ENCODE assay signal across 9 mouse cellular contexts in genomic region chr15:95828647-95829254, GRCm38 (mm10). TPM values are rescaled to one million over a fixed set of nuclear protein-coding genes. Genes with fewer than 3 reads are reported as not detected.
DNase-seq lines count a peak whose midpoint lies in the region; ATAC-seq and TF ChIP-seq lines count a peak whose summit lies in the region.
"Had no signal": no experiment of that assay in that cellular context is flagged by ENCODE, and none has a peak within 500 bp of the region (broad histone marks: within the 10 kb centered on the region; RNA-seq: fewer than 3 reads in every experiment).

No protein-coding gene starts in this region.

- peak; percentile 41 for DNase-seq in neural tube, embryonic 11.5 days (ENCODE audit: low spot score)
- DNase-seq in neural tube, embryonic 10.5 days (ENCODE audit: extremely low spot score, low spot score), result no peak
- DNase-seq in spleen, postnatal 14 days (ENCODE audit: low spot score in 2 of 2), result no peak
- DNase-seq in thymus, postnatal 14 days, result no peak
- DNase-seq in cerebellum, adult 18-20 months, result no peak

- no peak overlapping the region for H3K27ac ChIP-seq in neural tube, embryonic 11.5 days (ENCODE audit: low read depth, low read length)
- H3K27ac ChIP-seq in heart, embryonic 12.5 days (ENCODE audit: poor library complexity, severe bottlenecking), result peak overlapping the region; percentile 30
- peak overlapping the region; percentile 87 for H3K27ac ChIP-seq in limb, embryonic 12.5 days
- H3K27ac ChIP-seq in small intestine, adult 2 months (ENCODE audit: insufficient read depth, low read depth, low read length), result peak overlapping the region; percentile 14
- H3K27ac ChIP-seq: midbrain, embryonic 12.5 days had no signal

- peak overlapping the region; percentile 11; the same call in 1 of the 2 replicates for H3K9ac ChIP-seq in neural tube, embryonic 11.5 days (ENCODE audit: low read length)
- 0 out of 2 replicates have a peak overlapping the region, but pooled peaks have one; percentile 53 for H3K9ac ChIP-seq in heart, embryonic 12.5 days
- no peak overlapping the region for H3K9ac ChIP-seq in limb, embryonic 12.5 days (replicated peaks)
- H3K9ac ChIP-seq: midbrain, embryonic 12.5 days had no signal

- WGBS in neural tube, embryonic 11.5 days, result 33% methylated on average over 10 of the region's 10 CpGs
- WGBS in heart, embryonic 12.5 days, result 53% methylated on average over 10 of the region's 10 CpGs
- WGBS in limb, embryonic 12.5 days, result 37% methylated on average over 10 of the region's 10 CpGs
- 78% methylated on average over 10 of the region's 10 CpGs for WGBS in small intestine, adult 2 months

- no peak for TF ChIP-seq CTCF in small intestine, adult 2 months (IDR thresholded peaks at IDR 0.05; ENCODE audit: extremely low read depth, insufficient read length, insufficient replicate concordance, low read depth, low read length)

- no peaks in the 10 kb centered on the region for H3K36me3 ChIP-seq in neural tube, embryonic 11.5 days (ENCODE audit: control insufficient read depth, insufficient read depth, low read length)
- H3K36me3 ChIP-seq in heart, embryonic 12.5 days, result peaks cover 7% of the 10 kb centered on the region
- peaks cover 8% of the 10 kb centered on the region; the same call in 1 of the 2 replicates for H3K36me3 ChIP-seq in limb, embryonic 12.5 days
- peaks cover 4% of the 10 kb centered on the region; the same call in 1 of the 2 replicates for H3K36me3 ChIP-seq in small intestine, adult 2 months (ENCODE audit: control insufficient read depth, insufficient read depth, low read length)
- H3K36me3 ChIP-seq: midbrain, embryonic 12.5 days had no signal

- no peak for ATAC-seq in neural tube, embryonic 11.5 days (ENCODE audit: insufficient read depth, low FRiP score, low TSS enrichment)
- no peak for ATAC-seq in heart, embryonic 12.5 days (ENCODE audit: insufficient number of reproducible peaks, low FRiP score)
- ATAC-seq in limb, embryonic 12.5 days (ENCODE audit: insufficient number of reproducible peaks, insufficient read depth, low FRiP score, low TSS enrichment, low read depth), result peak; percentile 41; the same call in 1 of the 2 replicates

- H3K4me2 ChIP-seq in neural tube, embryonic 11.5 days (ENCODE audit: low read depth), result no peak overlapping the region
- H3K4me2 ChIP-seq in heart, embryonic 12.5 days, result peak overlapping the region; percentile 4; the same call in 1 of the 2 replicates
- H3K4me2 ChIP-seq in limb, embryonic 12.5 days, result peak overlapping the region; percentile 37

- H3K27me3 ChIP-seq in neural tube, embryonic 11.5 days (ENCODE audit: control insufficient read depth, insufficient read depth, low read length), result no peaks in the 10 kb centered on the region
- H3K27me3 ChIP-seq in heart, embryonic 12.5 days (replicated peaks), result no peaks in the 10 kb centered on the region
- no peaks in the 10 kb centered on the region for H3K27me3 ChIP-seq in limb, embryonic 12.5 days
- no peaks in the 10 kb centered on the region for H3K27me3 ChIP-seq in small intestine, adult 2 months (ENCODE audit: control insufficient read depth, insufficient read depth, low read length)

- H3K9me3 ChIP-seq in neural tube, embryonic 11.5 days (ENCODE audit: control insufficient read depth, low read length), result no peaks in the 10 kb centered on the region
- 0 out of 2 replicates have a peak, but pooled peaks cover 3% of the 10 kb centered on the region for H3K9me3 ChIP-seq in heart, embryonic 12.5 days (replicated peaks)
- H3K9me3 ChIP-seq in limb, embryonic 12.5 days, result no peaks in the 10 kb centered on the region
- H3K9me3 ChIP-seq: midbrain, embryonic 12.5 days had no signal

- no peak overlapping the region for H3K4me3 ChIP-seq in neural tube, embryonic 11.5 days (ENCODE audit: low read depth, low read length)
- no peak overlapping the region for H3K4me3 ChIP-seq in heart, embryonic 12.5 days
- H3K4me3 ChIP-seq in limb, embryonic 12.5 days (replicated peaks), result no peak overlapping the region
- H3K4me3 ChIP-seq in small intestine, adult 2 months (ENCODE audit: low read depth, low read length), result no peak overlapping the region
- H3K4me3 ChIP-seq: midbrain, embryonic 12.5 days had no signal

- peaks cover 22% of the 10 kb centered on the region for H3K4me1 ChIP-seq in neural tube, embryonic 11.5 days (ENCODE audit: control insufficient read depth, insufficient read depth, low read length)
- H3K4me1 ChIP-seq in heart, embryonic 12.5 days (replicated peaks), result peaks cover 54% of the 10 kb centered on the region
- peaks cover 47% of the 10 kb centered on the region for H3K4me1 ChIP-seq in limb, embryonic 12.5 days (replicated peaks)
- peaks cover 19% of the 10 kb centered on the region; the same call in 1 of the 2 replicates for H3K4me1 ChIP-seq in small intestine, adult 2 months (ENCODE audit: control insufficient read depth, insufficient read depth, insufficient read length, low read length)

- TF ChIP-seq POLR2A in small intestine, adult 2 months (IDR thresholded peaks at IDR 0.05; ENCODE audit: low read depth, low read length), result no peak

RNA-seq across cellular contexts. Expression of gene Ano6, which starts 38.1 kb away (rescaled TPM):
- 37.5 and 40.1 TPM in 2 replicates for polyA plus RNA-seq in neural tube, embryonic 11.5 days (2014; fragmentation: Nextera tagmentation; extraction: Ambion mirVana)
- 45.7 and 49.5 TPM in 2 replicates for polyA plus RNA-seq in heart, embryonic 12.5 days (2016; fragmentation: Nextera tagmentation; extraction: Ambion mirVana)
- 47.3 and 51.6 TPM in 2 replicates for polyA plus RNA-seq in limb, embryonic 12.5 days (2016; fragmentation: Nextera tagmentation; extraction: Ambion mirVana)
- 15.1 and 172 TPM in 2 replicates for polyA plus RNA-seq in small intestine, adult 2 months (2012; rRNA removed)
